Mouse (Mus musculus) gastrocnemius, adult 2 months (tissue): Measurements from ENCODE around the gene Pola2. TPM values are rescaled to one million over a fixed set of nuclear protein-coding genes. Genes with fewer than 3 reads are reported as not detected.

Experiments
- DNase-seq: peaks from one replicate; pipeline ENCODE4 v3.0.0; 2022
- H3K27ac ChIP-seq: fragments of 200-600 bp; 2 replicates; pipeline ENCODE4 v1.8.1; 2022; ENCODE audit warnings: mild to moderate bottlenecking
- H3K4me3 ChIP-seq: fragments of 200-600 bp; 2 replicates; pipeline ENCODE4 v1.8.1; 2022; ENCODE audit warnings: mild to moderate bottlenecking, moderate library complexity
- CTCF ChIP-seq: fragments of 200-600 bp; IDR thresholded peaks from 2 replicates; pipeline ENCODE4 v1.8.1; 2022; ENCODE audit warnings: antibody characterized with exemption, mild to moderate bottlenecking, moderate library complexity
- intact Hi-C: fragments of 180-260 bp; cut with DNase I; formaldehyde crosslinking; loops from one replicate; pipeline ENCODE4 v1.15.1; 2025
- total RNA-seq, 2 experiments: library from RNA; stranded (reverse); gene quantifications; 2 replicates each; pipeline ENCODE4 v1.2.3; 2021

Gene Pola2
- total RNA-seq, 2 experiments from 2014 or later: 8.9 to 9.2 TPM

GRCm38 (mm10) chr19:5988815-5989452 is 24.9 kb upstream of the Pola2 start:
- H3K27ac ChIP-seq: no peak overlapping the region
- no peak overlapping the region for H3K4me3 ChIP-seq
- peak; percentile 62 for DNase-seq
- TF ChIP-seq CTCF: no peak
- intact Hi-C loops: no loop called here

- no peak overlapping the region for H3K4me3 ChIP-seq
- no peak for TF ChIP-seq CTCF
- H3K27ac ChIP-seq: no peak overlapping the region
- intact Hi-C loops: no loop called here
- no peak for DNase-seq
These were observed 24.2 kb upstream of the Pola2 start for GRCm38 (mm10) chr19:5988027-5988814.

- no peak within 1 kb of the TSS for H3K27ac ChIP-seq
- DNase-seq: no peak
- no peak for TF ChIP-seq CTCF
- intact Hi-C loops: no loop called here
- no peak within 1 kb of the TSS for H3K4me3 ChIP-seq
These were observed 22.0 kb upstream of the Pola2 start, which contains the start of gene Slc22a20 for GRCm38 (mm10) chr19:5986043-5986442. Gene Slc22a20, minus strand, starts transcription at chr19:5986143.

- no peak for TF ChIP-seq CTCF
- DNase-seq: no peak
- intact Hi-C loops: no loop called here
- H3K27ac ChIP-seq: no peak overlapping the region
- H3K4me3 ChIP-seq: no peak overlapping the region
These were observed 16.5 kb upstream of the Pola2 start for GRCm38 (mm10) chr19:5980477-5980876.

- intact Hi-C loops: no loop called here
- TF ChIP-seq CTCF: no peak
- peak overlapping the region; percentile 24; the same call in 1 of the 2 replicates for H3K27ac ChIP-seq
- no peak overlapping the region for H3K4me3 ChIP-seq
- peak; percentile 55 for DNase-seq
These were observed 13.7 kb upstream of the Pola2 start for GRCm38 (mm10) chr19:5977717-5978116.

GRCm38 (mm10) chr19:5975676-5976075 is 11.7 kb upstream of the Pola2 start:
- Histone ChIP-seq H3K4me3 (no peak overlapping the region), H3K27ac (no peak overlapping the region)
- intact Hi-C loops: no loop called here
- DNase-seq: no peak
- TF ChIP-seq CTCF: no peak

- intact Hi-C loops: no loop called here
- no peak for DNase-seq
- no peak for TF ChIP-seq CTCF
- Histone ChIP-seq H3K4me3 (no peak overlapping the region), H3K27ac (no peak overlapping the region)
These were observed 11.1 kb upstream of the Pola2 start for GRCm38 (mm10) chr19:5975112-5975511.

- intact Hi-C loops: no loop called here
- DNase-seq: no peak
- Histone ChIP-seq H3K4me3 (no peak overlapping the region), H3K27ac (no peak overlapping the region)
- no peak for TF ChIP-seq CTCF
These were observed 3.7 kb upstream of the Pola2 start for GRCm38 (mm10) chr19:5967664-5968063.

- DNase-seq: no peak
- TF ChIP-seq CTCF: no peak
- intact Hi-C loops: no loop called here
- Histone ChIP-seq H3K27ac (no peak overlapping the region), H3K4me3 (no peak overlapping the region)
These were observed 2.8 kb upstream of the Pola2 start for GRCm38 (mm10) chr19:5966786-5967185.

GRCm38 (mm10) chr19:5965910-5966309 is 1.9 kb upstream of the Pola2 start:
- DNase-seq: no peak
- H3K27ac ChIP-seq: no peak overlapping the region
- no peak overlapping the region for H3K4me3 ChIP-seq
- TF ChIP-seq CTCF: no peak
- intact Hi-C loops: loop anchor here (1.0 to 2.0 kb wide), 4 partner anchors 48 to 161 kb away; no protein-coding TSS in a partner anchor

GRCm38 (mm10) chr19:5965280-5965679 is 1.3 kb upstream of the Pola2 start:
- DNase-seq: peak; percentile 82
- H3K27ac ChIP-seq: peak overlapping the region; percentile 92; the same call in 1 of the 2 replicates
- H3K4me3 ChIP-seq: no peak overlapping the region
- peak; percentile 95 for TF ChIP-seq CTCF
- intact Hi-C loops: loop anchor here (1.0 to 2.0 kb wide), 4 partner anchors 49 to 162 kb away; no protein-coding TSS in a partner anchor

GRCm38 (mm10) chr19:5964804-5965203 is 802 bp upstream of the Pola2 start:
- no peak for TF ChIP-seq CTCF
- intact Hi-C loops: loop anchor here (1.0 to 2.0 kb wide), 4 partner anchors 49 to 162 kb away; no protein-coding TSS in a partner anchor
- H3K4me3 ChIP-seq: peak overlapping the region; percentile 75; the same call in 1 of the 2 replicates
- no peak for DNase-seq
- H3K27ac ChIP-seq: peak overlapping the region; percentile 92; the same call in 1 of the 2 replicates

GRCm38 (mm10) chr19:5962651-5963050 is 1.4 kb downstream of the Pola2 start:
- intact Hi-C loops: no loop called here
- no peak for TF ChIP-seq CTCF
- Histone ChIP-seq H3K27ac (no peak overlapping the region), H3K4me3 (no peak overlapping the region)
- DNase-seq: no peak
